Mouse (Mus musculus) spleen, postnatal 0 days (tissue): Measurements from ENCODE around the gene Mme. TPM values are rescaled to one million over a fixed set of nuclear protein-coding genes. Genes with fewer than 3 reads are reported as not detected.

Experiments
- polyA plus RNA-seq: library from polyadenylated mRNA; unstranded; fragments of >200 nt; fragmentation: Nextera tagmentation; extraction: Ambion mirVana; gene quantifications from 2 replicates; pipeline ENCODE4 v1.2.1, GENCODE M21; 2015

The Mme gene
- 7.1 and 8.9 TPM in 2 replicates for polyA plus RNA-seq

DNA sequence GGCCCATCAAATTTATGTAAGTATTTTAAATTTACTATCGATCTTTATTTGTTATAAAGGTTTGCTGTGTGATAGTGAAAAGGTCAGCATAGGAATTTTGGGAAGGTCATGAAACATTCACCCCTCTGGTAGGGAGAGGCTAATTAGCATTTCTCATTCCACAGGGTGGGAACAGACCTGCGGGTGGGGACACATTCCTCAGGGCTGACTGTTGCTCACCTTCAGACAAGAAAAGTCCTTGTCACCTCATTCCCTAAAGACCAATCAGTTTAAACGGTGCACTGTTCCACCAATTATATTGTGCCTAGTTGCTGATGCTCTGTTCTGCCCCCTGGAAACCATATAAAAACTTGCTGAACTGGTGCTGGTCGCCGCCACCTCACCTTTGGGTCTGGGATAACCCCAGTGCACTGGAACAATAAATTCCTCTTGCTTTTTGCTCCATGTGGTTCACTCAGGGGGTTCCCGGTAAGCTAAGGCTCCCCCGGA lies at the start of gene Mme:
Gene Mme (plus strand): TSS at position 439 of the 489 bp plus-strand sequence.

Other genes starting within 250 kb of the Mme start
- not detected in 2 replicates for gene Gm34302, start 242.3 kb downstream of the Mme start, polyA plus RNA-seq